Mouse (Mus musculus) naive thymus-derived CD4-positive, alpha-beta T cell, adult 2 months (primary cell): ENCODE measurements around the gene Tspan11.

Source experiments
- DNase-seq: peaks from one replicate; pipeline ENCODE4 v3.0.0-alpha.2; 2011; ENCODE audit warnings: low read depth

The Tspan11 gene

GRCm38 (mm10) chr6:127887511-127888421, at the start of gene Tspan11:
Gene Tspan11, plus strand, starts transcription at chr6:127887589.
- no peak for DNase-seq

- DNase-seq: no peak
Measured at GRCm38 (mm10) chr6:127837910-127838309, 49.5 kb upstream of the Tspan11 start.

- no peak for DNase-seq
Measured at GRCm38 (mm10) chr6:127839538-127839937, 47.9 kb upstream of the Tspan11 start.

- DNase-seq: no peak
Measured at GRCm38 (mm10) chr6:127840171-127840570, 47.2 kb upstream of the Tspan11 start.

GRCm38 (mm10) chr6:127841326-127841725, 46.1 kb upstream of the Tspan11 start:
- DNase-seq: no peak

- no peak for DNase-seq
Measured at GRCm38 (mm10) chr6:127846521-127846920, 40.9 kb upstream of the Tspan11 start.

- no peak for DNase-seq
Measured at GRCm38 (mm10) chr6:127849496-127849895, 37.9 kb upstream of the Tspan11 start.

- DNase-seq: no peak
Measured at GRCm38 (mm10) chr6:127851611-127852010, 35.8 kb upstream of the Tspan11 start.

- DNase-seq: no peak
Measured at GRCm38 (mm10) chr6:127853241-127853640, 34.1 kb upstream of the Tspan11 start.

- DNase-seq: no peak
Measured at GRCm38 (mm10) chr6:127853771-127854687, 33.4 kb upstream of the Tspan11 start.

GRCm38 (mm10) chr6:127854688-127855013, 32.7 kb upstream of the Tspan11 start:
- DNase-seq: no peak

GRCm38 (mm10) chr6:127855711-127856295, 31.6 kb upstream of the Tspan11 start:
- no peak for DNase-seq

- DNase-seq: no peak
Measured at GRCm38 (mm10) chr6:127861951-127862350, 25.4 kb upstream of the Tspan11 start.

GRCm38 (mm10) chr6:127865391-127865790, 22.0 kb upstream of the Tspan11 start:
- DNase-seq: no peak

- no peak for DNase-seq
Measured at GRCm38 (mm10) chr6:127868546-127868945, 18.8 kb upstream of the Tspan11 start.

- DNase-seq: no peak
Measured at GRCm38 (mm10) chr6:127869121-127869520, 18.3 kb upstream of the Tspan11 start.

- no peak for DNase-seq
Measured at GRCm38 (mm10) chr6:127870345-127871324, 16.8 kb upstream of the Tspan11 start.

- no peak for DNase-seq
Measured at GRCm38 (mm10) chr6:127871436-127871835, 16.0 kb upstream of the Tspan11 start.

GRCm38 (mm10) chr6:127872581-127872980, 14.8 kb upstream of the Tspan11 start:
- no peak for DNase-seq

GRCm38 (mm10) chr6:127875883-127876282, 11.5 kb upstream of the Tspan11 start:
- DNase-seq: no peak

- no peak for DNase-seq
Measured at GRCm38 (mm10) chr6:127876436-127876835, 11.0 kb upstream of the Tspan11 start.
